Mouse (Mus musculus) forebrain, embryonic 14.5 days (tissue): ENCODE measurements around the gene 4930595D18Rik. TPM values are rescaled to one million over a fixed set of nuclear protein-coding genes. Genes with fewer than 3 reads are reported as not detected.

Experiments
- ATAC-seq: fragments of 200-750 bp; cut with Nextera tagmentation; 2 replicates; pipeline ENCODE4 v1.8.0; 2017; ENCODE audit warnings: mild to moderate bottlenecking, moderate library complexity
- DNase-seq: peaks from one replicate; pipeline ENCODE4 v3.0.0-alpha.2; 2015; ENCODE audit warnings: low spot score
- H3K27ac ChIP-seq: fragments of 300-500 bp; sonication (generic); 2 replicates; pipeline ENCODE4 v1.5.1; 2014; ENCODE audit warnings: low read depth, mild to moderate bottlenecking, control low read depth, low read length, moderate library complexity
- H3K27me3 ChIP-seq: fragments of 300-500 bp; sonication (generic); replicated peaks from 2 replicates; pipeline ENCODE4 v1.6.1; 2014; ENCODE audit warnings: low read length, control low read depth, mixed read lengths; ENCODE audit not compliant: control insufficient read depth, insufficient read depth
- H3K36me3 ChIP-seq: fragments of 300-500 bp; sonication (generic); 2 replicates; pipeline ENCODE4 v1.6.1; 2014; ENCODE audit warnings: low read length, control low read depth; ENCODE audit not compliant: control insufficient read depth, insufficient read depth
- H3K4me1 ChIP-seq: fragments of 300-500 bp; sonication (generic); 2 replicates; pipeline ENCODE4 v1.6.1; 2014; ENCODE audit warnings: antibody characterized with exemption, low read length, control low read depth; ENCODE audit not compliant: control insufficient read depth, insufficient read depth
- H3K4me2 ChIP-seq: fragments of 300-500 bp; sonication (generic); 2 replicates; pipeline ENCODE4 v1.6.1; 2014; ENCODE audit warnings: mild to moderate bottlenecking, control low read depth, low read length
- H3K4me3 ChIP-seq: fragments of 300-500 bp; sonication (generic); 2 replicates; pipeline ENCODE4 v1.5.1; 2014; ENCODE audit warnings: low read depth, low read length, control low read depth
- H3K9ac ChIP-seq: fragments of 300-500 bp; sonication (generic); 2 replicates; pipeline ENCODE4 v1.6.1; 2014; ENCODE audit warnings: mild to moderate bottlenecking, low read length, control low read depth, moderate library complexity
- H3K9me3 ChIP-seq: fragments of 300-500 bp; sonication (generic); replicated peaks from 2 replicates; pipeline ENCODE4 v1.6.1; 2016; ENCODE audit warnings: low read length, control low read depth, mixed read lengths; ENCODE audit not compliant: control insufficient read depth
- WGBS: fragments of 180-500 bp; shearing (Covaris S2); extraction: QIAGEN DNeasy Blood & Tissue Kit; methylation state at CpG from one replicate; pipeline ENCODE4 v1.1.7; 2014; 5-methylcytosine and 5-hydroxymethylcytosine counted together
- polyA plus RNA-seq: library from polyadenylated mRNA; unstranded; fragments of >200 nt; fragmentation: Nextera tagmentation; extraction: Ambion mirVana; gene quantifications from 2 replicates; pipeline ENCODE4 v1.2.1, GENCODE M21; 2014

The 4930595D18Rik gene
- polyA plus RNA-seq, 1 experiment from 2014 or later = not detected

GRCm38 (mm10) chr12:111119506-111120085, 64.7 kb downstream of the 4930595D18Rik start:
- no peaks in the 10 kb centered on the region for H3K4me1 ChIP-seq
- 94% methylated on average over 5 of the region's 5 CpGs for WGBS
- H3K4me2 ChIP-seq = no peak overlapping the region
- ATAC-seq (no peak), DNase-seq (no peak)
- peaks cover 26% of the 10 kb centered on the region for H3K36me3 ChIP-seq
- no peak overlapping the region for H3K9ac ChIP-seq
- H3K27ac ChIP-seq = no peak overlapping the region
- H3K4me3 ChIP-seq = no peak overlapping the region
- H3K9me3 ChIP-seq = no peaks in the 10 kb centered on the region
- H3K27me3 ChIP-seq = no peaks in the 10 kb centered on the region

- H3K9ac ChIP-seq = no peak overlapping the region
- no peaks in the 10 kb centered on the region for H3K4me1 ChIP-seq
- H3K4me3 ChIP-seq = no peak overlapping the region
- no peaks in the 10 kb centered on the region for H3K9me3 ChIP-seq
- ATAC-seq (no peak), DNase-seq (no peak)
- no peak overlapping the region for H3K27ac ChIP-seq
- whole genome bisulfite sequencing = 88% methylated on average over 5 of the region's 5 CpGs
- H3K27me3 ChIP-seq = no peaks in the 10 kb centered on the region
- peaks cover 72% of the 10 kb centered on the region for H3K36me3 ChIP-seq
- H3K4me2 ChIP-seq = no peak overlapping the region
Measured at GRCm38 (mm10) chr12:111114593-111114992, 69.7 kb downstream of the 4930595D18Rik start.

- ATAC-seq = no peak
Measured at GRCm38 (mm10) chr12:111111176-111111575, 73.1 kb downstream of the 4930595D18Rik start.

More at GRCm38 (mm10) chr12:111111176-111111575, 73.1 kb downstream of the 4930595D18Rik start:
- no peaks in the 10 kb centered on the region for H3K27me3 ChIP-seq
- H3K9me3 ChIP-seq = no peaks in the 10 kb centered on the region
- H3K36me3 ChIP-seq = peaks cover 88% of the 10 kb centered on the region
- H3K4me1 ChIP-seq = no peaks in the 10 kb centered on the region
- no peak overlapping the region for H3K4me3 ChIP-seq
- WGBS = 94% methylated on average over 8 of the region's 8 CpGs
- H3K9ac ChIP-seq = no peak overlapping the region
- H3K27ac ChIP-seq = no peak overlapping the region
- no peak for DNase-seq
- H3K4me2 ChIP-seq = no peak overlapping the region

Other genes starting within 250 kb of the 4930595D18Rik start
- 6.0 and 7.2 TPM in 2 replicates for gene Ankrd9, start 205.5 kb downstream of the 4930595D18Rik start, polyA plus RNA-seq
- gene Rcor1, start 145.1 kb downstream of the 4930595D18Rik start, polyA plus RNA-seq = 8.5 and 9.7 TPM in 2 replicates
- gene Traf3, start 18.1 kb downstream of the 4930595D18Rik start, polyA plus RNA-seq = 9.8 and 12.1 TPM in 2 replicates
- 1.9 and 2.9 TPM in 2 replicates for gene Amn, start 86.6 kb upstream of the 4930595D18Rik start, polyA plus RNA-seq
- gene Cdc42bpb, start 193.2 kb upstream of the 4930595D18Rik start, polyA plus RNA-seq = 28.8 and 34.6 TPM in 2 replicates
- gene Lbhd2, start 222.3 kb upstream of the 4930595D18Rik start, polyA plus RNA-seq = 2.4 and 2.8 TPM in 2 replicates
- gene Exoc3l4, start 232.5 kb upstream of the 4930595D18Rik start, polyA plus RNA-seq = 2.2 and 2.7 TPM in 2 replicates